Mouse (Mus musculus): ENCODE data around the gene Plekhb2.
A peak's percentile ranks its signal among the peaks of the same experiment; 100 is the strongest.

Gene Plekhb2

DNA sequence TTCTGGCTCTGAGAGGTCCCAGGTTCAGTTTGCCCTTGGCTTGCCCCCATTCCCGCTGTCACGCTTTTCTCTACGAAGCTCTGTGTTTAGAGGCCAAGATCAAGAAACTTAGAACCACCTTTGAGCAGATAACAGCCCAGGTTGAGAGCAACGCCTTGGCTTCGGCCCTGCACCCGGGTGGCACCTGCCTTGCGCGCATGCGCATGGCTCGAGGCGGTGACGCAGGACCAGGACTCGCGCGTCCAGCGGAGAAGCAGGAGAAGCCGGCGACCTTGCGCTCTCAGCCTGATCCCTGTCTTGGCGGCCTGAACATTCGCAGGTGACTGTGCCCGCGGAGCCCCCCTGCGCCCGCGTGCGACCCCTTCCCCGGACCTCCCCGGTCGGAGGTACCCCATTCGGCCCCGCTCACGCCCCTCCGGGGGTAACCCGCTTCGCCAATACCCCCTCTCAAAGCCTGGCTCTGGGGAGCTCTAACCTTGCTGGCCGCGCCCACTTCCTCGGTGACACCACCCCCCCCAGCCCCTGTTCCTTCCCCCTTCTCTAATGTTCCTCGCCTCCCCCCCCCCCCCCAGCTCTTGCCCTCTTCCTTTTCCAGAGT, at the start of gene Plekhb2:
TSS of gene Plekhb2 (plus strand) at position 232 of the 598 bp plus-strand sequence.
- no peak for DNase-seq (ENCODE audit: low read depth, low spot score)

DNA sequence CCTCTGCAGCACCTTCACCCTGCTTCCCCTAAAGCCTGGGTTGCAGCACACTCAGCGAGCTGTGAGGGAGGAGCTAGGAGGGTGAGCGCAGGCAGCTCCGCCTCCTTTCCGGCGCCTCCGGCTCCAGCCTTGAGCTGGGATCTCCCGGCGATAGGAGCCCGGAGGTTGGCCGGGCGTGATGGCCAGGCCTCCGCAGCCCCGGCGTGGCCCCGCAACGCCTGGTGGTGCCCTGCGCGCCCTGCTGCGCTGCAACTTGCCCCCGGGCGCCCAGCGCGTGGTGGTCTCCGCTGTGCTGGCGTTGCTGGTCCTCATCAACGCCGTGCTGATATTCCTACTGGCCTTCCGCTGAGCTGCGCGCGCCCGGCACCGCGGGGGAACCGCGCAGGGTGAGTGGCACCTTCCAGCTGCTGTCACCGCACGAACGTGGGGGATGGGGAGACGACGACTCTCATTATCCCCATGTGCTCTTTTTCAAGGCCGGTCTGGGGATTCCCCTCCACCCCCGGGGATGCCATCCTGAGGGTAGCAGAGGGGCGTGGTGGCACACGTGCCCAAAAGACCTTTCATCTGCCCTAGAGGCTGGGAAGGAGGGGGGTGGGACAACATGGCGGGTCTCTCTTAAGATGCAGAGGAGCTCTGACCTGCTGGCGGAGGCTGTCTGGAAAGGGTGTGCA, 48.0 kb upstream of the Plekhb2 start:
- peak; percentile 36 for DNase-seq (ENCODE audit: low read depth, low spot score)

DNA sequence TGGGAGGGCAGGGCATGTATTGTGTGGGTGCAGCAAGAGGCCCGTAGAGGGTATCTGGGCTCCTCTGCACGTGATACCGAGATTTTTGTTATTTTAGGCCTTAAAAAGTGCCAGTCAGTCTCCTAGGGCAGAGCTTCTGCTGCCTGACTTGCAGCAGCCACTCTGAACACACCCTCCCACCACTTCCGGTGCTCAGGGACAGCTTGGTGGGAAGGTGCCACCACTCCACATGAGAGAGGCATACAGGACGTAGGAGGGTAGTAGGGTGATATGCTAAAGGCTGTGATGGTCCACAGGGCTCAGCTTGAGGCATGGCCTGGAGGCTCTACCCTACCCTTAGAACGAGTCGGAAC, 47.5 kb upstream of the Plekhb2 start:
- DNase-seq (ENCODE audit: low read depth, low spot score) = no peak

DNA sequence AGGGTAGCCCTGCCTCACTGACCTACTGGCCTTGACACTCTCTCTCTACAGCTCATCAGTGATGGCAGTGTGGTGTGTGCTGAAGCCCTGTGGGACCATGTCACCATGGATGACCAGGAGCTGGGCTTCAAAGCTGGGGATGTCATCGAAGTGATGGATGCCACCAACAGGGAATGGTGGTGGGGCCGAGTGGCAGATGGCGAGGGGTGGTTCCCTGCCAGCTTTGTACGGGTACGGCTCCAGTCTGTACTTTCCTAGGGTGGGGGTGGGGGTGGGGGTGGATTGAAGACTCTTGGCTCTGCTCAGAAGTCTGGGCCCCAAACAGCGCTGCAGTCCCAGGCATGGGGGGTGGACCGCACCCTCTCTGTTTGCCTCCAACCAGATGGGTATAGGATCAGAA, 44.9 kb upstream of the Plekhb2 start:
- no peak for DNase-seq (ENCODE audit: low read depth, low spot score)

DNA sequence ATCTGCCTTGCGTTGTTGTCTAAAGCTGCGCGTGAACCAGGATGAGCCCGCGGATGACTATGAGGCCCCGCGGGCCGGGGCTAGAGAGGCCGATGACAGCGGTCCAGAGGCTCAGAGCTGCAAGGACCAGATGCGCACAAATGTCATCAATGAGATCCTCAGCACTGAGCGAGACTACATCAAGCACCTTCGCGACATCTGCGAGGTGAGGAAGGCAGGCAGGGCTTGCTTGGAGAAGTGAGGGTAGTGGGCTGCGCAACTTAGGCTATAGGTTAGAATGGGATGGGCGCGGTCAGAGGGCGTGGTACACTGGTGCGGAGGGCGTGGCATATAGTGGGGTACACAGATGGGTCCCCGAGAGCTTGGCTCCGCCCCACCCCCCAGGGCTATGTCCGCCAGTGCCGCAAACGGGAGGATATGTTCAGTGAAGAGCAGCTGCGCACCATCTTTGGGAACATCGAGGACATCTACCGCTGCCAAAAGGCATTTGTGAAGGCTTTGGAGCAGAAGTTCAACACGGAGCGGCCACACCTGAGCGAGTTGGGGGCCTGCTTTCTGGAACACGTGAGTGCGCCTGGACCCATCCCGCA, 43.8 kb upstream of the Plekhb2 start:
- no peak for DNase-seq (ENCODE audit: low read depth, low spot score)

DNA sequence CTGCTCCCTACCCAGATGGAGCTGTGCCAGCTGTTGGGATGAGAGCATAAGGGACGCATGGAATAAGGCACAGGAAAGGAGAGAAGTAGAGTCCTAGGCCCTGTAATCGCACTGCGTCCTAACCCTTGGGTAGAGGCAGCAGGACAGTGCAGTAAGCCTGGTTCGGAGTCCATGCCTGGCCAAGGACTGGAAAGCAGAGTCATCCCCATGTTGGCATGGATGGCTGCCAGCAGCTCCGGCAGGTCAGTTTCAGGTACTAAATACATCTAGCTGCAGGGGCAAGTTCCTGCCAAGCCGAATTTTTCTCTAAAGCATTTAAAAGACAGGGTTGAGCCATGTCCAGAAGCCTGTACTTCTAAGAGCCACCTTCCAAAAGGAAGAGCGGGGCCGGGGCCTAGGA, 41.3 kb upstream of the Plekhb2 start:
- DNase-seq (ENCODE audit: low read depth, low spot score) = no peak

DNA sequence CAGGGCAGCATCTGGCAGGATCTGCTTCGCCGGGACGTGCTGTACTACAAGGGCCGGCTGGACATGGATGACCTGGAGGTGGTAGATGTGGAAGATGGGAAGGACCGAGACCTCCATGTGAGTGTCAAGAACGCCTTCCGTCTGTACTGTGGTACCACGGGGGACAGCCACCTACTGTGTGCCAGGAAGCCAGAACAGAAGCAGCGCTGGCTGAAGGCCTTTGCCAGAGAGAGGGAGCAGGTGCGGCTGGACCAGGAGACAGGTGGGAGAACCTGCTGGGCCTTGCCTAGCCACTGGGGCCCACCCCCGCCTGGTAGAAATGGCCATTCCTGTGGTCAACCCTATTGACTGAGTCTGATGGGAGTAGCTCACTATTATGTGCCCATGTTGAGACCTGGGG, 39.5 kb upstream of the Plekhb2 start:
- DNase-seq (ENCODE audit: low read depth, low spot score) = no peak

DNA sequence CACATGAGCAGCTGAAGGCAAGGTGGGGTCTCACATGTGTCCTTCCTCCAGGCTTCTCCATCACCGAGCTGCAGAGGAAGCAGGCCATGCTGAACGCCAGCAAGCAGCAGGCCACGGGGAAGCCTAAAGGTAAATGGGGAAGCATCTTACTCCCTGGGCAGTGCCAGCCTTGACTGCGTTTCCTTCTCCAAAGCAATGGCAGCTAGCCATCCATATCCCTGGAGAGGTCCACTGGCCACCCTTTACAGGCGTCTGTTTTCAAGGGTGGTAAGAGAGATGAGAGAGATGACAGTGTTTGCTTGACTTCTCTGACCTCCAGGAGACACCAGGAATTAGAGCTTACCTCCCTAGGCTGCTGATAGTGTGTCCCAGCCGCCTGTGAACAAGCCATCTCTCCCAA, 38.7 kb upstream of the Plekhb2 start:
- DNase-seq (ENCODE audit: low read depth, low spot score) = no peak

DNA sequence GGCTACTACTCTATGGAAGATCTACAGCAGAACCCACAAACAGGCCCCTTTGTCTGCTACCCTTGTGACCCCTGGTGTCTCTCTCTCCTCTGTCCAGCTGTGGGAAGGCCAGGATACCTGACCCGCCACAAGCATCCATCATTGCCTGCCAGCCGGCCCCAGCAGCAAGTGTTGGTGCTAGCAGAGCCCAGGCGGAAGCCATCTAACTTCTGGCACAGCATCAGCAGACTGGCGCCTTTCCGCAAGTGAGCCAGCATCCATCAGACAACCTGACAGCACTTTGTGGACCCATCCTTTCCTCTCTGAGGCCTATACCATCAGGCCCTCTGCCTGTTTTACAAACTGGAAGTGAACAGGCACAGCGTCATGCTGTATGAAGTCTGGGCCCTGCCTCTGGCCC, 38.2 kb upstream of the Plekhb2 start:
- DNase-seq (ENCODE audit: low read depth, low spot score) = no peak

DNA sequence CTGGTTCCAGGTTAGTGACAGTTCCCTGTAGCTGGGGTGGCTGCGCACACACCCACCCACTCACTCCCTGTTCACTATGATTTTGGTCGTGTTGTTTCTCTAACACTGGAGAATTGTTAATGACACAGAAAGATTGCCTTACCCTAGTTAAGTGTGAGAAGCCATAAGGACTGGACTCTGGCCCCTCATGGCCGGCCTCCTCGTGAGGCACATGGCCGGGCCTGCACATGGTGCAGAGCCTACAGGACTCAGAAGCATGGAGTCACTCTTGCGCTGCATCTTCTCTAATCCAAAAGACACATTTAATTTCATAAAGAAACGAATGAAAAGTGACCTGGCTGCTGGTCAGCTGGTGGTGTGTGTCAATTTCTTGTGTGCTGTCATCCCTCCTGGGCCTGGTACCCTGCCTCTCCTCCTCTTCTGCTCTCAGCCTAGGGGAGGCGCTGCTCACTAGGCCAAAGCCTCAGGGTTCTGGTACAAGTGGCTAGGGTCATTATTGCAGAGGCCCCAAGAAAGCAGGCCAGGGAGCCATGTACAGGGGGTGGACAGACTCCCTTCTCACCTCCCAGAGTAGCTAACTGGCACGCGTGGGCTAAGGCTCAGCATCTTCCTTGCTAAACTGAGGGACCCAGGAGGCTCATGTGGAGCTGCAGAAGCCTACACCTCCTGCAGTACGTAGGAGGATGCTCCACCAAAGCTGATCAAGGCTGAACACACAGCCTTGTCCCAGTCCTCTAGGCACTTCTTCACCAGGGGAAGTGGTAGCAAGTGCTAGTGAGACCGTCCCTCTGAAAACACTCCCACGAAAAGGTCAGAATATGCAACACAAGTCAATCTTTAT, 37.1 kb upstream of the Plekhb2 start:
- no peak for DNase-seq (ENCODE audit: low read depth, low spot score)

DNA sequence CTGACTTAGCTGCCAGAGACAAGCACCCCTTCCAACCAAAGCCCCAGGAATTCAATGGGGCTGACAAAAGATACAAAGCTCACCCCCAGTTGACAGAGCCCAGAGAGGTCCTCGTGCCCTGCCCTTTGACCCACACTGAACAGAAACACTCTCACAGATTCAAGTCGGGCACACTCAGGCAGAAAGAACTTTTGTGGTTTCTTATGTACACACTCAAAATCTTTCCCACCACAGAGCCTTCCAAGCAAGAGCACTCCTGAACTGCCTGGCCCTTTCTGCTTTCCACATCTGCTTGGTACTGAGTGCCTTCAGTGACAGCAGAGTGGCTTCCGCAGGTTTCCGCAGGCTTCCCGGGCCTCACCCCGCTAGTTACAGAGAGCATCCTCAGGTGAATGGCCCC, 33.9 kb upstream of the Plekhb2 start:
- DNase-seq (ENCODE audit: low read depth, low spot score) = no peak

DNA sequence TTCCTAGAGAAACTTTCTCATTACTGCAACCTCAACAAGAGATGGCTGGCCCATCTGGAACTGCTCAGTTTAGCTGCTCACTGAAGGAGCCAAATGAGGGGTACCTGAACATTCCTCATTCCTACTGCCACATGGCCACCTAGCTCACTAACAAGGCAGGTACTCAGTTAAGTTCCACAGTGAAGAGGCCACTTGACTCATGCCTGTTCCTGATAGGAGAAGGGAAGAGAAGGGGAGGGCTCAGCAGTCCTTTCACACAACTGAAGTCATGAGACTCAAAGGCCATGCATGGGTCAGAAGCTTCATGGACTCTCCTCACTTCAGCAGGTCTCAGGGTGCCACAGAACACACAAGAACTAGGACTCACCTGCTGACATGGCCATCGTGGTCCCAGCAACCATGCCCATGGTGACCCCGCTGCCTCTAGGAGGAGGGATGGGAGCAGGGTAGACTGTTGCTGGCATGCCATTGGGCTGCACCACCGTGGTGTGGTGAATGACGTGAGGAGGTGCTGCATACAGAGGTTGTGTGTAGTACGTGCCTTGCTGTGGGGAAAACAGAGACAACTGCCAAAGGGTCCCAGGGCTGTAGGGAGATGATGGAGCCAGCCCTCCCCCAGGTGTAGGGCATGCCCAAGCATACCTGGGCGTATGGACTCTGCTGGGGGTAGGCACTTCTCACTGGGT, 30.4 kb upstream of the Plekhb2 start:
- DNase-seq (ENCODE audit: low read depth, low spot score) = no peak

DNA sequence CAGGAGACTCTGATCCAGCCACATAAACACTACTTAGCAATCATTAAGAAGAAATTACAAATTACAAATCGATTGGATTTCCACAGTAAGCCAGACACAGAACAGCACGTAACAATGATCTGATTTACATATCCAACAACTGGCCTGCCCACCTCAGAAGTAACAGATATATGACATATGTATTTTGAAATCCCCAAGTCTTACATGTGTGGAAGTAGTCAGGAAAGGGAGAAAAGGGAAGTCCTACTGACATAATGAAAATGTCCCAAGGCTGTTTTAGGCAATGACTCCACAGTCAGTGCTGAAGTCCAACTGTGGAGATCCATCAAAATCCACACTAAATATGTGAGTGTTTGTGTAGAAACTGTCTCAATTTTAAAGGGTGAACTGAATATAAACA, 28.4 kb upstream of the Plekhb2 start:
- DNase-seq (ENCODE audit: low read depth, low spot score) = no peak

DNA sequence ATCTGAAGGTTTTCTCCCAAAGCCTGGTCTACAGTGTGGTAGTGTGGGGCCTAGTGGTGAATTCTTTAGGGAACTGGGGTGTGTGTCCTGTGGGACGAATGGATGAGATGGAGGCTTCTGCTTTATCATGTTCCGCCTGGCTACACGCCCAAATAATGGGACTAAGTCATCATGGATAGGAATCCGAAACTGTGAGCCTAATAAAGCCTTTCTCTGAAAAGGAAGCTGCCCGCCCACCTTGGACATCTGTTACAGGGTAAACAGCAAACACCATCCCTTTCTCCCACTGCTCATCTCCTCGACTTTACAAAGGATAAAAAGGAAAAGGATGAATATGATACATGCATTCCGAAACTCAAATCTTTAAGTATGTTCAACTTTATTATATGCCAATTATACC, 27.8 kb upstream of the Plekhb2 start:
- DNase-seq (ENCODE audit: low read depth, low spot score) = no peak

DNA sequence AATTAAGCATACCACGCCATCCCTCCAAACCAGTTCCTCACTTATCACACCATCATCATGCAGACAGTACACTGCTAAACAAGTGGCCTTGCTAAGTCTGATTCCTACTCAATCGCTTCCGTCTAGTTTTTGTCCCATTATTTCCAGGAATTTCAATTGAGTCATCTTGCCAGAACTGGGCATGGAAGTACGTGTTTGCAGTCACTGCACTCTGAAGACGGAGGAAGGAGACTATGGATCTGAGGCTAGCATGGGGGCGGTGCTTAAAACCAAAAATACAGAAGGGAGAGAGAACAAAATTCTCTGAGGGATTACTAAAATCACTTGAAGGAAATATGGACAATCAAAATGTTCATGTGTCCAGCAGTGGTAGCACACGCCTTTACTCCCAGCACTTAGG, 27.0 kb upstream of the Plekhb2 start:
- DNase-seq (ENCODE audit: low read depth, low spot score) = no peak

DNA sequence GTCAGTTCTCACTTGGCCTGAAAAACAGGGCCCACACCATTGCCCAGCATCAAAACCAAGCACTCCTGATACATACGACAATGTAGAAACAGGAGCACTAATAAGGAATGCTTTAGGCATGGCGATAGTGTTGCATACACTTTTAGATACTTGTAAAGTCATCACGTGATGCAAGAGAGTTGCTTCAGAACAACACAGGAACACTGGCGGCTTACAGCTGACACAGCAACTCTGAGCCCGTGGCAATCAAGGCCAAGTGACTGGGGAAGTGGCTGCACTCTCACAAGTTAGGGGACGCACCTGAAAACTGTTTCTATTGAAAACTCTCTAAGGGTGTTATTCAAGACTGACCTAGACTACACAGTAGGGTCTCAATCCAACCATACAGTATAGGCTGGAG, 26.4 kb upstream of the Plekhb2 start:
- DNase-seq (ENCODE audit: low read depth, low spot score) = no peak

DNA sequence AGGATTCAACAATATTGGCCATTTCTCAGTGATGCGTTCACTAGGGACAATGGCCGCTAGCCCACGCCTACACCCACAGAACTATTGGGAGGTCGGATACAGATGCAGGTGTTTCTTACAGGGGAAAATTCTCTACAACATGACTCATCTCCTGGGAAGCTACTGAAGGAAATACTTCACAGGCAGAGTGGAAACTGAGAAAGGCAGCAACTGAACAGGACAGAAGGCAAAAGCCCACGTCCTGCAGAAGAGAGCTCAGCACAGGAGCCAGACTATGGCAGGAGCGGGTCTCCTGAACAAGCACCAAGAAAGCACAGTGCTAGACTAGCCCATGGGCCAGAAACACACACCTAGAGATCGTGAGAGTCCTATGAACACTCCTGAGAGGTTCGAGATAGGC, 25.6 kb upstream of the Plekhb2 start:
- no peak for DNase-seq (ENCODE audit: low read depth, low spot score)

DNA sequence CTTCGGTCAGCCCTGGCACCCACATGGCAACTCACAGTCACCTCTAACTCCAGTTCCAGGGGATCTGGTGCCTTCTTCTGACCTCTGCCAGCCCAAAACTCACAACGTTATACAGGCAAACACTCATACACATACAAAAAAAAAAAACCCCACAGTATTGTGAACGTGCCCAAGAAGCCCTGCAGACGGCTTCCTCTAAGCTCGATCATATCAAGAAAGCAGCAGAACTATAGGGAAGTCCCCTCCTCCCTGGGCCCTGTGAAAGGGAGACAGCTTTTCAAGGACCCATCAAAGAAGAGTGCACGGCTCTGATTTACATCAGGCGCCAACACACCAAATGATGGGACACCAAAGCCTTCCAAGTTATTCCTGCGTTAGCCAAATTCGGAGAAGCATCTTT, 23.9 kb upstream of the Plekhb2 start:
- no peak for DNase-seq (ENCODE audit: low read depth, low spot score)

DNA sequence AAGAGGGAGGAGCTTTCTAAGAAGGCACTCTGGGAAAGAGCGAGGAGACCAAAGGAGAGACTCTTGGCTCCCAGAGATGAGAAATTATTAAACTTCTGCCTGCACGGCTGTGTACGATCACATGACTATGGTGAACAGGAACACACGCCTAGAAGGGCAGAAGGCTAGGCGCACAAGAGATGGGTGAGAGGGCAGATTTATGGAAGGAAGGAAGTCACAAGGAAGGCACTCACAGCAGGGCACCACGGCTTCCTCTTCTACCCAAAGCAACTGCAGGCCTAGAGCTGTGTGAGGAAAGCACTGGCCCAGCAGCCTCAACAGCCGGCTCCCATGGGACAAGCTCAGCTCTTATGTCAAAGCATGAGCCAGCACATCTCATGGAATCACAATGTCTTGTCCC, 21.9 kb upstream of the Plekhb2 start:
- DNase-seq (ENCODE audit: low read depth, low spot score) = no peak

DNA sequence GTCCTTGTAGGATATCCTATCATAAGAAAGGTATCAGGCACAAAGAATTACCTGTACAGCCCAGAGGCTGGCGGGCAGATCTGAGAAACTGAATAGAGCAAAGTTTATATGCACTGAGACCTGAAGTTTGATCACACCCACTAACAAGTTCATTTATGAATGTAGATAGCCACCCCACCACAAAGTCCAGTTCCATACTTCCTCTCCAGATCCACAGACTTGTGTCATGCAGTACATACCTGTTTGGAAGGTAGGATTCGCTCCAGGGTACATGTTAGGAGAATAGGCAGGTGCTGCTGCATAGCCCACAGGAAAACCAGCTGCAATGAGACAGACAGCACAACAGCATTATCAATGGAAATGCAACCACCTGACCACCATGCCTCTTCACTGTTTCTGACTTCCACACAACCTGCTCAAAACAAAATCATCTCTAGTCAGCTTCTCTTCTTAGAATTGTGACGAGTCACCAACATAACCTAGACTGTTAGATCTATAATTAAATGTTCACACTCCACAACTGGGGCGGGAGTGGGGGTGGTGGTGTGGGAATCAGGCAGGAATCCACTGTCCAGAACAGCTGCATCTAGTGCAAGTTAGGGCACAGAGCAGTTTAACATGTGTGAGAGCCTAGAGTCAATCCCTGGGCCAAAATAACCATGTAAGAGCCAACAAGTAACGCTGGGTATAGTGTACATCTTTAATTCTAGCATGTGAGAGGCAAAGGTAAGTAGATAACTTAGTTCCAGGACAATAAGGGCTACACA, 21.1 kb upstream of the Plekhb2 start:
- DNase-seq (ENCODE audit: low read depth, low spot score) = no peak

DNA sequence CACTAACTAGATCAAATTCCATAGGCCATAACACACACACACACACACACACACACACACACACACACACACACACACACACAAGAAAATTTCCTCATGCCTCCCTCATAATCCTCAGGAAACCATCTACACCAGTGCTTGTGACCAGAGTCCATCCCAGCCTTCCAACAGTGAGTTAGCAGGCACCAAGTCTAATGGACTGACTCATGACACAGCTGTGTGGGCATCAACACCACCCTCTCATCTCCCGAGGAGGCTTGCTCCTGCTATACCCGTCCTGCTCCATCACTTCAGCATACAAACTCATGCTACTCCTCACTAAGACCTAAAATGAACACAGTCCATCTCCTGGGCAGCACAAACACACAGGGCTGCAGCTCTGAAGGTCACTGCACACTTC, 18.8 kb upstream of the Plekhb2 start:
- no peak for DNase-seq (ENCODE audit: low read depth, low spot score)
